Mouse (Mus musculus) urinary bladder, adult 18-20 months (tissue): ENCODE results near the gene Six5.

Source experiments
- DNase-seq, 2 experiments: peaks; one replicate each; pipeline ENCODE4 v3.0.0; 2022; ENCODE audit warnings: low spot score in 2 of 2, mixed read lengths in 2 of 2

Gene Six5

GRCm38 (mm10) chr7:19075723-19076585 is 18.4 kb upstream of the Six5 start, which contains the start of gene Dmwd:
TSS of gene Dmwd (plus strand) at chr7:19076227.
- DNase-seq, result peak; percentile 71 to 87

- no peak for DNase-seq
Measured at GRCm38 (mm10) chr7:19076586-19076991, 17.8 kb upstream of the Six5 start.

GRCm38 (mm10) chr7:19077761-19078160 is 16.6 kb upstream of the Six5 start:
- DNase-seq, result no peak

GRCm38 (mm10) chr7:19078732-19079131 is 15.7 kb upstream of the Six5 start:
- DNase-seq, result no peak

GRCm38 (mm10) chr7:19080451-19080950 is 13.9 kb upstream of the Six5 start:
- no peak for DNase-seq

- DNase-seq, result no peak
Measured at GRCm38 (mm10) chr7:19082171-19082570, 12.2 kb upstream of the Six5 start.

- DNase-seq, result no peak
Measured at GRCm38 (mm10) chr7:19083096-19083495, 11.3 kb upstream of the Six5 start.

GRCm38 (mm10) chr7:19083701-19084100 is 10.7 kb upstream of the Six5 start, which contains the start of gene Dmpk:
TSS of gene Dmpk (plus strand) at chr7:19083849.
- no peak for DNase-seq

GRCm38 (mm10) chr7:19084277-19084771 is 10.1 kb upstream of the Six5 start:
- DNase-seq, result peak; percentile 42 to 46

GRCm38 (mm10) chr7:19084921-19085473 is 9.4 kb upstream of the Six5 start:
- DNase-seq, result no peak

- no peak for DNase-seq
Measured at GRCm38 (mm10) chr7:19085495-19085894, 8.9 kb upstream of the Six5 start.

GRCm38 (mm10) chr7:19086042-19086441 is 8.4 kb upstream of the Six5 start:
- DNase-seq, result peak in 1 of 2 experiments; percentile 45

GRCm38 (mm10) chr7:19086760-19087159 is 7.6 kb upstream of the Six5 start:
- no peak for DNase-seq

GRCm38 (mm10) chr7:19088813-19089212 is 5.6 kb upstream of the Six5 start:
- DNase-seq, result no peak

- no peak for DNase-seq
Measured at GRCm38 (mm10) chr7:19091913-19092312, 2.5 kb upstream of the Six5 start.

GRCm38 (mm10) chr7:19092381-19093173 is 1.8 kb upstream of the Six5 start:
- DNase-seq, result peak; percentile 45 to 48

GRCm38 (mm10) chr7:19093174-19093521 is 1.2 kb upstream of the Six5 start:
- DNase-seq, result peak; percentile 78 to 82

- DNase-seq, result peak; percentile 88 to 95
Measured at GRCm38 (mm10) chr7:19093537-19094385, 633 bp upstream of the Six5 start.

GRCm38 (mm10) chr7:19094826-19095750 is 694 bp downstream of the Six5 start:
- peak in 1 of 2 experiments; percentile 59 for DNase-seq

GRCm38 (mm10) chr7:19095751-19096110 is 1.3 kb downstream of the Six5 start:
- no peak for DNase-seq
